Mouse (Mus musculus) right cerebral cortex, postnatal 10 days (tissue): ENCODE measurements around the gene Txnip.
"Not testable (repeated sequence)": the region's sequence is repeated elsewhere in the genome, so short reads cannot be mapped to it uniquely, and the experiment has no call there.

Experiments used
- DNase-seq, 2 experiments: peaks; one replicate each; pipeline ENCODE4 v3.0.0; 2021; ENCODE audit warnings: low spot score in 2 of 2

Gene Txnip

GRCm38 (mm10) chr3:96593790-96594560 is 36.2 kb downstream of the Txnip start, which contains the start of gene Polr3gl:
Polr3gl (minus strand) TSS chr3:96594181.
- DNase-seq = peak; percentile 96 to 97

GRCm38 (mm10) chr3:96594851-96595250 is 37.1 kb downstream of the Txnip start:
- DNase-seq = no peak

GRCm38 (mm10) chr3:96595661-96596060 is 37.9 kb downstream of the Txnip start:
- peak; percentile 67 to 81 for DNase-seq

- DNase-seq = peak; percentile 86 to 89
These were observed 38.5 kb downstream of the Txnip start, which contains the start of gene Ankrd34a for GRCm38 (mm10) chr3:96596228-96596707. Ankrd34a (plus strand) TSS chr3:96596636.

GRCm38 (mm10) chr3:96596855-96597254 is 39.1 kb downstream of the Txnip start:
- peak; percentile 73 to 81 for DNase-seq

GRCm38 (mm10) chr3:96597435-96597891 is 39.7 kb downstream of the Txnip start:
- DNase-seq = peak; percentile 65 to 71

- peak; percentile 81 to 83 for DNase-seq
These were observed 40.7 kb downstream of the Txnip start for GRCm38 (mm10) chr3:96598156-96599068.

- DNase-seq = no peak
These were observed 41.3 kb downstream of the Txnip start for GRCm38 (mm10) chr3:96599069-96599393.

- DNase-seq = no peak
These were observed 41.7 kb downstream of the Txnip start for GRCm38 (mm10) chr3:96599411-96599810.

- peak; percentile 97 to 98 for DNase-seq
These were observed 43.0 kb downstream of the Txnip start, which contains the start of gene Lix1l for GRCm38 (mm10) chr3:96600639-96601250. Lix1l (plus strand) TSS chr3:96601149.

- DNase-seq = peak; percentile 81 to 82
These were observed 43.6 kb downstream of the Txnip start for GRCm38 (mm10) chr3:96601251-96601787.

GRCm38 (mm10) chr3:96601941-96602703 is 44.4 kb downstream of the Txnip start:
- DNase-seq = peak; percentile 72 to 77

GRCm38 (mm10) chr3:96602704-96603084 is 44.9 kb downstream of the Txnip start:
- no peak for DNase-seq

- DNase-seq = peak; percentile 55 to 62
These were observed 45.6 kb downstream of the Txnip start for GRCm38 (mm10) chr3:96603311-96603710.

- not testable (repeated sequence) for DNase-seq
These were observed 48.2 kb downstream of the Txnip start for GRCm38 (mm10) chr3:96606007-96606406.

- no peak for DNase-seq
These were observed 48.9 kb downstream of the Txnip start for GRCm38 (mm10) chr3:96606618-96607017.
